Mouse (Mus musculus) lung, embryonic 14.5 days (tissue): ENCODE data around the gene Hdac4. TPM values are rescaled to one million over a fixed set of nuclear protein-coding genes. Genes with fewer than 3 reads are reported as not detected.
A peak's percentile ranks its signal among the peaks of the same experiment; 100 is the strongest.

Source experiments
- ATAC-seq: fragments of 200-750 bp; cut with Nextera tagmentation; 2 replicates; pipeline ENCODE4 v1.8.0; 2017; ENCODE audit warnings: mild to moderate bottlenecking, moderate TSS enrichment, moderate library complexity; ENCODE audit not compliant: insufficient read depth
- DNase-seq: peaks from one replicate; pipeline ENCODE4 v3.0.0-alpha.2; 2015
- H3K27ac ChIP-seq: fragments of 300-500 bp; sonication (generic); 2 replicates; pipeline ENCODE4 v1.5.1; 2014; ENCODE audit warnings: low read depth, mild to moderate bottlenecking, moderate library complexity
- H3K27me3 ChIP-seq: fragments of 300-500 bp; sonication (generic); 2 replicates; pipeline ENCODE4 v1.6.1; 2014; ENCODE audit warnings: low read length, control low read depth; ENCODE audit not compliant: insufficient read depth
- H3K36me3 ChIP-seq: fragments of 300-500 bp; sonication (generic); 2 replicates; pipeline ENCODE4 v1.6.1; 2014; ENCODE audit warnings: control low read depth; ENCODE audit not compliant: insufficient read depth
- H3K4me1 ChIP-seq: fragments of 300-500 bp; sonication (generic); 2 replicates; pipeline ENCODE4 v1.6.1; 2014; ENCODE audit warnings: antibody characterized with exemption, control low read depth; ENCODE audit not compliant: insufficient read depth
- H3K4me2 ChIP-seq: fragments of 300-500 bp; sonication (generic); 2 replicates; pipeline ENCODE4 v1.6.1; 2014; ENCODE audit warnings: mild to moderate bottlenecking
- H3K4me3 ChIP-seq: fragments of 300-500 bp; sonication (generic); 2 replicates; pipeline ENCODE4 v1.5.1; 2014; ENCODE audit warnings: low read depth, low read length
- H3K9ac ChIP-seq: fragments of 300-500 bp; sonication (generic); 2 replicates; pipeline ENCODE4 v1.6.1; 2014
- H3K9me3 ChIP-seq: fragments of 300-500 bp; sonication (generic); 2 replicates; pipeline ENCODE4 v1.6.1; 2016; ENCODE audit warnings: low read depth, low read length, control low read depth
- CTCF ChIP-seq: IDR thresholded peaks from 2 replicates; pipeline ENCODE4 v1.5.1; 2016; ENCODE audit warnings: antibody characterized with exemption, low read depth
- WGBS: fragments of 180-500 bp; shearing (Covaris S2); extraction: QIAGEN DNeasy Blood & Tissue Kit; methylation state at CpG from one replicate; pipeline ENCODE4 v1.1.7; 2014; 5-methylcytosine and 5-hydroxymethylcytosine counted together
- polyA plus RNA-seq: library from polyadenylated mRNA; unstranded; fragments of >200 nt; fragmentation: Nextera tagmentation; extraction: Ambion mirVana; gene quantifications from 2 replicates; pipeline ENCODE4 v1.2.1, GENCODE M21; 2014

The Hdac4 gene
- polyA plus RNA-seq, 1 experiment from 2014 or later = 20.2 TPM

DNA sequence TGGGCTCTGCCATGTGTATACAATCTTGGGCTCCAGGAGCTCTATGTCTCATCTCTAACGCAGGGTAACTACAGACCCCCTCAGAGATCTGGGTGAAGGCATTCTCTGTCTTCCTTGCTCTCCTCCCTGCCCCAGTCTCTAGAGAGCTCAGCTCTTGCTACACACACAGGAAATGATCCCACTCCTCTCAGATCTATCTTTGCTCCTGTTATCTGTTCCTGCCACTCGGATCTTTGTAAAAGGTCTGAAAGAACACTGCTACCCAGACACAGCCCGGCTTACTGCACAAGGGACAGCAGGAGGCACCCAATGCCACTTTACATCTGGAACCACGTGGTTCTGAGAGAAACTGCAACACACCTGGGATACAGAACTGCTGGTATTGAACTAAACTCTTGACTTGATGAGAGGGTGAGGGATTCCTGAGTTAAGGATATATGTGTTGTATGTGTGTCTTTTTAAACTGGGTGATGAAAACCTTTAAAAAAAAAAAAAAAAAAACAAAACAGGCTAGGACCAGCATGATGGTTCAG, 134.9 kb downstream of the Hdac4 start:
- no peak overlapping the region for H3K4me2 ChIP-seq
- ATAC-seq = no peak
- no peaks in the 10 kb centered on the region for H3K4me1 ChIP-seq
- no peak overlapping the region for H3K9ac ChIP-seq
- H3K27me3 ChIP-seq = no peaks in the 10 kb centered on the region
- H3K27ac ChIP-seq = no peak overlapping the region
- no peak for DNase-seq
- TF ChIP-seq CTCF = no peak
- no peaks in the 10 kb centered on the region for H3K9me3 ChIP-seq
- no peaks in the 10 kb centered on the region for H3K36me3 ChIP-seq
- no peak overlapping the region for H3K4me3 ChIP-seq
- WGBS = 70% methylated on average over 4 of the region's 4 CpGs

DNA sequence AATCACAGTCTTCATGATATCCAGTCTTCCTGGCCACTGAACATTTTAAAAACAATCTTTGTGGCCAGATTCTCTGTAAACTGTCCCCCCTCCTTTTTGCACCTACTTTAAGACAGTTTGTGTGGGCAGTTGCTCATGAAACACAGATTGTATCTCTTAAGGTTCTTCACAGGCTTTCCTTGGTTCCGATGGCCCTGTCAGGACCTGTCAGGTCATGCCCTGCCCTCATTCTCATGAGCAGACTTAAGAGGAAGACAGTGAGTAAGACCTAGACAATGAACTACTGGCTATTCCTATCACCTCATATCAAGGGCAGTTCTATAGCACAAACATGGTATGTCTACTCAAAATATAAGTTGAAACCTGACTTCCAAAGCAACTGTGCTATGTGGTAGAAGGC, 135.9 kb downstream of the Hdac4 start:
- Histone ChIP-seq H3K4me2 (no peak overlapping the region), H3K27me3 (no peaks in the 10 kb centered on the region), H3K4me3 (no peak overlapping the region), H3K4me1 (0 out of 2 replicates have a peak, but pooled peaks cover 2% of the 10 kb centered on the region), H3K36me3 (no peaks in the 10 kb centered on the region), H3K9ac (no peak overlapping the region), H3K27ac (no peak overlapping the region), H3K9me3 (no peaks in the 10 kb centered on the region)
- 89% methylated on average over 1 of the region's 1 CpGs for WGBS
- TF ChIP-seq CTCF = no peak
- DNase-seq = no peak
- no peak for ATAC-seq

DNA sequence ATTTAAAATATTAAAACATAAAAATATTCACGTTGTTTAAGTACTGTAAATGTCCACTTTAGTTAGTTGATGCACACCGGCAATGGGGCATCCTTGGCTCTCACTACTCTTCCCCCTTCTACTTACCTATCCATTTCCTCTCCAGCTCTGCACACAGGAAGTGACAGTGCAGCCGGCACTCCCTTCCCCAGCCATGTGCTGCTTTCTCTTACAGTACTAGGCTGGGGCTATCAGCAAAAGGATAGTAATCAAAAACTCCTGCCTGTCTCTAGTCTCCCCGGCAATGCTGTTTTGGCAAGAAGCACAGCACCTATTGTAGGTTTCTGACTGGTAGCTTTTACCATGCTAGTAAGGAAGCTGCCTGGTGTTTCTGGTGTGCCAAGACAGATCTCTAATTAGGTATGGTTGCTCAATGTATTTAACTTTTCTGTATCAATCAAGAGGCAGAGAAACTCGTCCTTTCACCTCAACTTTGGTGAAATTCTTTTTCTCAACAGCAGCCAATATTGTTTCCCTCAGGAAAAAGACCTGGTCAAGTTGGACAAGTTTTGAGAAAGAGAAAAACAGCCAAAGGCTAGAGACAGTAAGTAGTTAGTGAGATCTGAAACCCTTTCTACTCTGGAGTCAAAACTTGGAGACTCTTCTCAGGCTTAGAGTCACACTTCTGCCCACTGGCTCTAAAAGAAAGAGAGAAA, 136.6 kb downstream of the Hdac4 start:
- H3K4me3 ChIP-seq = no peak overlapping the region
- 0 out of 2 replicates have a peak, but pooled peaks cover 2% of the 10 kb centered on the region for H3K4me1 ChIP-seq
- H3K36me3 ChIP-seq = no peaks in the 10 kb centered on the region
- no peaks in the 10 kb centered on the region for H3K27me3 ChIP-seq
- ATAC-seq (no peak), DNase-seq (no peak)
- H3K4me2 ChIP-seq = no peak overlapping the region
- no peak for TF ChIP-seq CTCF
- H3K27ac ChIP-seq = no peak overlapping the region
- no peaks in the 10 kb centered on the region for H3K9me3 ChIP-seq
- 71% methylated on average over 5 of the region's 5 CpGs for WGBS
- no peak overlapping the region for H3K9ac ChIP-seq

DNA sequence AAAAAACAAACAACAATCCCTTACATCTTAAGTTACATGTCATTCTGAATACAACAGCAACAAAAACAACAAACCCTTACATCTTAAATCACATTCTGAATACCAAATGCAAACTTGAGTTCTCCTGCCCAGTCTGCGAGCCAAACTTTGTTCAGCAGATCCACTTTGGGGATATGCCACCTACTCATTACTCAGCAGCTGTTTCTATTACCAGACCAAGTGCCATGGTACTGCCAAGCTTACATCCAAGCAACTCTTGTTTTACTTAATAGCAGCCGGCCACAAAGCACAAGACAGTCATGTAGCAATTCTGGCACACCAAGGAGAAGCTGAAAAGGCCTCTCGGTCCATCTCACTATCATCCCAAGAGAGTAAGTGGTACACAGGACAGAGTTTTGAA, 138.4 kb downstream of the Hdac4 start:
- H3K9me3 ChIP-seq = no peaks in the 10 kb centered on the region
- no peak overlapping the region for H3K4me3 ChIP-seq
- H3K27me3 ChIP-seq = no peaks in the 10 kb centered on the region
- ATAC-seq (no peak), DNase-seq (no peak)
- H3K36me3 ChIP-seq = no peaks in the 10 kb centered on the region
- H3K9ac ChIP-seq = no peak overlapping the region
- WGBS = 91% methylated on average over 3 of the region's 3 CpGs
- TF ChIP-seq CTCF = no peak
- 0 out of 2 replicates have a peak, but pooled peaks cover 2% of the 10 kb centered on the region for H3K4me1 ChIP-seq
- no peak overlapping the region for H3K27ac ChIP-seq
- H3K4me2 ChIP-seq = no peak overlapping the region

DNA sequence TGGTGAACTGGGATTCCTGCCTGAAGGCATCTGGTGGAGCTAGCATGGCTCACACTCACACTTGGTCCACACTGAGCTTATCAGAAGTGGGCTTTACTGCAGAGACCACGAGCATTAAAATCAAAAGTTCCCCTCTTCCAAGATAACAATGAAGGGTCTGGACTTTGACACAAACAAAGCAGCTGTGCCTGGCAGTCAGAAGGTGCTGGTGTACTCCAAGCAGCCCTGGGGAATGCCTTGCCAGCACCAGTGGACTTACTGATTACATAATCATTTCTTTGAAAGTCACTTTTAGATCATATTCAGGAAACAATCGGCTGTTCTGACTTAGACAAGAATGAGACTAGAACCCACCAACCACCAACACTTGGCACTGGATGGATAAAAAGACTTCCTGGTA, 140.3 kb downstream of the Hdac4 start:
- Histone ChIP-seq H3K9me3 (no peaks in the 10 kb centered on the region), H3K4me3 (no peak overlapping the region), H3K27me3 (no peaks in the 10 kb centered on the region), H3K36me3 (no peaks in the 10 kb centered on the region), H3K27ac (no peak overlapping the region), H3K9ac (no peak overlapping the region), H3K4me2 (no peak overlapping the region), H3K4me1 (peaks cover 10% of the 10 kb centered on the region)
- WGBS = 11% methylated on average over 2 of the region's 2 CpGs
- no peak for ATAC-seq
- TF ChIP-seq CTCF = no peak
- peak; percentile 19 for DNase-seq

DNA sequence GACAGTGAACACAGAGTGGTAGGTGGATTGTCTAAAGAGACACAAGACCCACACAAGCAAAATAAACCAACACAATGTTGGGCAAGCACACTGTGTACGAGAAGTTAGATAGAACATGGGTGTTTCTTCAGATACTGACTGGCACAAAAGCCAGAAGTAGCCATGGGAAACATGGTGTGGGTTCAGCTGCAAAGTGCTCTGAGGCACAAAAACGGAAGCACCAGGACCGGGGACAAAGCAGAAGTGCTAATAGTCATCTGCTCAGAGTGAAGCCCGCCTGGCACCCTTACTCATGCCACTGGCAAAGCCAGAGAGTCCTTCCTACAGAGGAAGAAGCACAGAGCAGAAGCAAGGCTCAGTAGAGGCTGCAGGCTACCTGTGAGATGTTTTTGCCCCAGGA, 143.3 kb downstream of the Hdac4 start:
- no peak for TF ChIP-seq CTCF
- no peak overlapping the region for H3K4me2 ChIP-seq
- H3K4me1 ChIP-seq = peaks cover 10% of the 10 kb centered on the region
- DNase-seq = no peak
- no peak overlapping the region for H3K27ac ChIP-seq
- no peak overlapping the region for H3K4me3 ChIP-seq
- no peaks in the 10 kb centered on the region for H3K27me3 ChIP-seq
- WGBS = 69% methylated on average over 4 of the region's 4 CpGs
- H3K36me3 ChIP-seq = no peaks in the 10 kb centered on the region
- no peaks in the 10 kb centered on the region for H3K9me3 ChIP-seq
- H3K9ac ChIP-seq = no peak overlapping the region
- no peak for ATAC-seq

DNA sequence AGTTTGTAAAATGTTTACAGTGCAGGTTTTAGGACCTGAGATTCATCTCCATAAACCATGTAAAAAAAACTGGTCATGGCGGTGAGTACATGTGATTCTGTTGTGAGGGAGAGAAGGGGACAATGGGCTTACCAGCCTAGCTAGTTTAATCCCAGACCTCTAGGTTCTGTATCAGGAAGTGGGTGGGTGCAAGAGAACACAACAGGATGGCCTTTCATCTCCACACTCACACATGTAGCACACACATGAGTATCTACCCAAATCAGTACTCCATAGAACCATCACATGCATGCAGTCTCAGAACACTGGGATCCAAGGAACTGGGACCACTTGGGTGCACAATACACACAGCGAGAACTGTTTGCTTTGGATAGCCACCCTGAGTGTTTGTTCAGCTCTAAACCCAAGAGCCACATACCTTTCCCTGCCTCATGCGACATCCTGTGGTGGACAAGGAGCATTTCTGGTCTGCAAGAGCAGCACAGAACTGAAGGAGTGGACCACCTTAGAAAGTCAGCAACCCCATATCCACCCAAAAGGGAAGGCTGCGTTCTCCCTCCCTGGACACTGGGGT, 143.9 kb downstream of the Hdac4 start:
- no peak overlapping the region for H3K4me3 ChIP-seq
- peak; percentile 75; the same call in 1 of the 2 replicates for ATAC-seq
- H3K27ac ChIP-seq = no peak overlapping the region
- no peak overlapping the region for H3K4me2 ChIP-seq
- no peaks in the 10 kb centered on the region for H3K27me3 ChIP-seq
- no peaks in the 10 kb centered on the region for H3K36me3 ChIP-seq
- peak; percentile 67 for TF ChIP-seq CTCF
- H3K9me3 ChIP-seq = no peaks in the 10 kb centered on the region
- H3K9ac ChIP-seq = no peak overlapping the region
- DNase-seq = peak; percentile 59
- WGBS = 69% methylated on average over 4 of the region's 4 CpGs
- H3K4me1 ChIP-seq = peaks cover 10% of the 10 kb centered on the region
